Mouse (Mus musculus): ENCODE data around the gene Efr3b.

DNA sequence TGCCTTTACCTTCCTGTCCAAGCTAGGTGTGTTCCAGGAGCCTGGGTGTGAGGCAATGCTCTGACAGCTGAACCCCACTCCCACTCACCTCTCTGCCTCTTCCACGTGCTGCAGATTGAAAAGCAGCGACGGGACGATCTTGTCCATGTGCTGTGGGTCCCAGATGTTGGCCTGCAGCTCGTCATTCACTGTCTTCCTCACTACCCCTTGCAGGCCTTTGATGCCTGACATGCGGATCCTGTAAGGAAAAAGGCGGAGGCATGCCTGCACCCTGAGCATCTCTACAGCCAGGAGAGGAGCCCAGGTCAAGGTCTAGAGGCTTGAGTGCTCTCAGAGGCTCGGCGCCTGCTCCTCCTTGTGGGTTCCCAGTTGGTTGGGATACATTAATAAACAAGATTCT, 54.3 kb downstream of the Efr3b start:
- TF ChIP-seq CTCF (IDR thresholded peaks at IDR 0.05; ENCODE audit: extremely low read depth, insufficient read depth, insufficient read length, insufficient replicate concordance) (no peak), POLR2A (IDR thresholded peaks at IDR 0.05; ENCODE audit: low read depth, low read length) (no peak)

All from spleen, adult 2 months (tissue).